Mouse (Mus musculus): Measurements from ENCODE around the gene Slc24a2. TPM values are rescaled to one million over a fixed set of nuclear protein-coding genes. Genes with fewer than 3 reads are reported as not detected.

Slc24a2 gene
- polyA plus RNA-seq, 1 experiment, result 0.03 TPM

- H3K27ac ChIP-seq (ENCODE audit: control insufficient read depth, insufficient read depth, low read length), result no peak overlapping the region
- TF ChIP-seq POLR2A (IDR thresholded peaks at IDR 0.05; ENCODE audit: control insufficient read depth, extremely low read depth, insufficient read depth, low read length, poor library complexity), result no peak
- TF ChIP-seq CTCF (IDR thresholded peaks at IDR 0.05; ENCODE audit: borderline replicate concordance, control insufficient read depth, extremely low read depth, insufficient read depth, low read length, poor library complexity), result no peak
- no peaks in the 10 kb centered on the region for H3K27me3 ChIP-seq (ENCODE audit: control insufficient read depth, insufficient read depth, low read length)
- no peak overlapping the region for H3K4me3 ChIP-seq (ENCODE audit: control insufficient read depth, insufficient read depth, low read length)
- DNase-seq, result no peak
- no peaks in the 10 kb centered on the region for H3K4me1 ChIP-seq (replicated peaks; ENCODE audit: control insufficient read depth, insufficient read depth, low read length)
- no peaks in the 10 kb centered on the region for H3K36me3 ChIP-seq (ENCODE audit: control insufficient read depth, insufficient read depth, low read length)
- 87% methylated on average over 7 of the region's 7 CpGs for WGBS
These were observed 188.8 kb downstream of the Slc24a2 start for GRCm38 (mm10) chr4:87041412-87041997.

GRCm38 (mm10) chr4:87037592-87037991 lies 192.7 kb downstream of the Slc24a2 start:
- TF ChIP-seq POLR2A (IDR thresholded peaks at IDR 0.05; ENCODE audit: control insufficient read depth, extremely low read depth, insufficient read depth, low read length, poor library complexity) (no peak), CTCF (IDR thresholded peaks at IDR 0.05; ENCODE audit: borderline replicate concordance, control insufficient read depth, extremely low read depth, insufficient read depth, low read length, poor library complexity) (no peak)

GRCm38 (mm10) chr4:87036507-87036906 lies 193.8 kb downstream of the Slc24a2 start:
- no peaks in the 10 kb centered on the region for H3K36me3 ChIP-seq (ENCODE audit: control insufficient read depth, insufficient read depth, low read length)
- TF ChIP-seq CTCF (IDR thresholded peaks at IDR 0.05; ENCODE audit: borderline replicate concordance, control insufficient read depth, extremely low read depth, insufficient read depth, low read length, poor library complexity) (no peak), POLR2A (IDR thresholded peaks at IDR 0.05; ENCODE audit: control insufficient read depth, extremely low read depth, insufficient read depth, low read length, poor library complexity) (no peak)
- WGBS, result 92% methylated on average over 5 of the region's 5 CpGs
- H3K27me3 ChIP-seq (ENCODE audit: control insufficient read depth, insufficient read depth, low read length), result no peaks in the 10 kb centered on the region
- no peaks in the 10 kb centered on the region for H3K4me1 ChIP-seq (replicated peaks; ENCODE audit: control insufficient read depth, insufficient read depth, low read length)
- H3K27ac ChIP-seq (ENCODE audit: control insufficient read depth, insufficient read depth, low read length), result no peak overlapping the region
- H3K4me3 ChIP-seq (ENCODE audit: control insufficient read depth, insufficient read depth, low read length), result no peak overlapping the region
- no peak for DNase-seq

More at GRCm38 (mm10) chr4:87037592-87037991, 192.7 kb downstream of the Slc24a2 start:
- DNase-seq, result no peak
- H3K27me3 ChIP-seq (ENCODE audit: control insufficient read depth, insufficient read depth, low read length), result no peaks in the 10 kb centered on the region
- H3K4me1 ChIP-seq (replicated peaks; ENCODE audit: control insufficient read depth, insufficient read depth, low read length), result no peaks in the 10 kb centered on the region
- no peak overlapping the region for H3K27ac ChIP-seq (ENCODE audit: control insufficient read depth, insufficient read depth, low read length)
- H3K36me3 ChIP-seq (ENCODE audit: control insufficient read depth, insufficient read depth, low read length), result no peaks in the 10 kb centered on the region
- WGBS, result 67% methylated on average over 4 of the region's 4 CpGs
- H3K4me3 ChIP-seq (ENCODE audit: control insufficient read depth, insufficient read depth, low read length), result no peak overlapping the region

GRCm38 (mm10) chr4:87035701-87036100 lies 194.6 kb downstream of the Slc24a2 start:
- H3K27me3 ChIP-seq (ENCODE audit: control insufficient read depth, insufficient read depth, low read length), result no peaks in the 10 kb centered on the region
- no peaks in the 10 kb centered on the region for H3K4me1 ChIP-seq (replicated peaks; ENCODE audit: control insufficient read depth, insufficient read depth, low read length)
- TF ChIP-seq CTCF (IDR thresholded peaks at IDR 0.05; ENCODE audit: borderline replicate concordance, control insufficient read depth, extremely low read depth, insufficient read depth, low read length, poor library complexity) (no peak), POLR2A (IDR thresholded peaks at IDR 0.05; ENCODE audit: control insufficient read depth, extremely low read depth, insufficient read depth, low read length, poor library complexity) (no peak)
- 88% methylated on average over 10 of the region's 10 CpGs for WGBS
- no peak overlapping the region for H3K4me3 ChIP-seq (ENCODE audit: control insufficient read depth, insufficient read depth, low read length)
- no peak for DNase-seq
- no peak overlapping the region for H3K27ac ChIP-seq (ENCODE audit: control insufficient read depth, insufficient read depth, low read length)
- H3K36me3 ChIP-seq (ENCODE audit: control insufficient read depth, insufficient read depth, low read length), result no peaks in the 10 kb centered on the region

GRCm38 (mm10) chr4:87032632-87033031 lies 197.6 kb downstream of the Slc24a2 start:
- H3K4me3 ChIP-seq (ENCODE audit: control insufficient read depth, insufficient read depth, low read length), result no peak overlapping the region
- H3K27me3 ChIP-seq (ENCODE audit: control insufficient read depth, insufficient read depth, low read length), result no peaks in the 10 kb centered on the region
- TF ChIP-seq POLR2A (IDR thresholded peaks at IDR 0.05; ENCODE audit: control insufficient read depth, extremely low read depth, insufficient read depth, low read length, poor library complexity) (no peak), CTCF (IDR thresholded peaks at IDR 0.05; ENCODE audit: borderline replicate concordance, control insufficient read depth, extremely low read depth, insufficient read depth, low read length, poor library complexity) (no peak)
- H3K27ac ChIP-seq (ENCODE audit: control insufficient read depth, insufficient read depth, low read length), result no peak overlapping the region
- no peak for DNase-seq
- WGBS, result 91% methylated on average over 8 of the region's 8 CpGs
- no peaks in the 10 kb centered on the region for H3K36me3 ChIP-seq (ENCODE audit: control insufficient read depth, insufficient read depth, low read length)
- no peaks in the 10 kb centered on the region for H3K4me1 ChIP-seq (replicated peaks; ENCODE audit: control insufficient read depth, insufficient read depth, low read length)

- H3K27ac ChIP-seq (ENCODE audit: control insufficient read depth, insufficient read depth, low read length), result no peak overlapping the region
These were observed 199.2 kb downstream of the Slc24a2 start for GRCm38 (mm10) chr4:87031076-87031475.

More at GRCm38 (mm10) chr4:87031076-87031475, 199.2 kb downstream of the Slc24a2 start:
- WGBS, result 87% methylated on average over 2 of the region's 2 CpGs
- Histone ChIP-seq H3K36me3 (ENCODE audit: control insufficient read depth, insufficient read depth, low read length) (no peaks in the 10 kb centered on the region), H3K4me3 (ENCODE audit: control insufficient read depth, insufficient read depth, low read length) (no peak overlapping the region), H3K27me3 (ENCODE audit: control insufficient read depth, insufficient read depth, low read length) (no peaks in the 10 kb centered on the region), H3K4me1 (replicated peaks; ENCODE audit: control insufficient read depth, insufficient read depth, low read length) (no peaks in the 10 kb centered on the region)
- no peak for TF ChIP-seq POLR2A (IDR thresholded peaks at IDR 0.05; ENCODE audit: control insufficient read depth, extremely low read depth, insufficient read depth, low read length, poor library complexity)
- no peak for TF ChIP-seq CTCF (IDR thresholded peaks at IDR 0.05; ENCODE audit: borderline replicate concordance, control insufficient read depth, extremely low read depth, insufficient read depth, low read length, poor library complexity)
- DNase-seq, result no peak
